Mouse (Mus musculus) embryonic stem cell, embryonic (primary cell): ENCODE results near the gene Zfp628.

ENCODE experiments used
- CTCF ChIA-PET, 4 experiments: fragments of 300-600 bp in 2 of 4; fragments of 350-600 bp in 2 of 4; sonication (Branson Sonifier 250); formaldehyde crosslinking; loops; one replicate each; lab custom pipeline; 2022; ENCODE audit warnings: inconsistent platforms in 2 of 4; lab: Charles Lee
- POLR2A ChIA-PET, 4 experiments: fragments of 300-600 bp in 2 of 4; fragments of 350-600 bp in 2 of 4; sonication (Branson Sonifier 250); formaldehyde crosslinking; loops; one replicate each; lab custom pipeline; 2022; ENCODE audit warnings: antibody characterized with exemption in 4 of 4, inconsistent platforms in 1 of 4; lab: Charles Lee

The Zfp628 gene

GRCm38 (mm10) chr7:4915007-4915665, at the start of gene Zfp628:
TSS of gene Zfp628 (plus strand) at chr7:4915217.
- ChIA-PET POLR2A (interaction anchor here (0.5 to 15.6 kb wide), 71 partner anchors 8 to 1222 kb away, joined by 3 to 130 read pairs (median 4); partner anchors contain the start of genes Cox6b2 (in 3 of the 4), Fiz1 (in 3 of the 4), Gm44973 (in 3 of the 4) and Shisa7 (in 3 of the 4)), CTCF (interaction anchor here in 3 of 4 experiments (0.7 to 1.7 kb wide), 7 partner anchors 14 to 188 kb away, joined by 3 to 6 read pairs (median 3); no protein-coding TSS in a partner anchor)

GRCm38 (mm10) chr7:4865579-4866493, 49.2 kb upstream of the Zfp628 start:
- POLR2A ChIA-PET: interaction anchor here (0.6 to 9.3 kb wide), 110 partner anchors 8 to 1643 kb away, joined by 3 to 124 read pairs (median 5); partner anchors contain the start of genes Isoc2a (in 3 of the 4), Rpl28 (in 3 of the 4), Ube2s (in 3 of the 4) and Cox6b2 (in 2 of the 4)
- CTCF ChIA-PET: interaction anchor here (0.5 to 4.6 kb wide), 25 partner anchors 8 to 1328 kb away, joined by 3 to 31 read pairs (median 4); partner anchors contain the start of genes Isoc2a (in 3 of the 4) and Sbk2 (in 1 of the 4)

GRCm38 (mm10) chr7:4866631-4867180, 48.3 kb upstream of the Zfp628 start:
- ChIA-PET CTCF (interaction anchor here (0.5 to 4.6 kb wide), 28 partner anchors 8 to 1327 kb away, joined by 3 to 31 read pairs (median 4); partner anchors contain the start of genes Isoc2a (in 3 of the 4) and Sbk2 (in 1 of the 4)), POLR2A (interaction anchor here (0.6 to 9.3 kb wide), 111 partner anchors 7 to 1388 kb away, joined by 3 to 124 read pairs (median 5); partner anchors contain the start of genes Isoc2a (in 3 of the 4), Rpl28 (in 3 of the 4), Ube2s (in 3 of the 4) and Cox6b2 (in 2 of the 4))

- POLR2A ChIA-PET: interaction anchor here (0.5 to 9.3 kb wide), 30 partner anchors 10 to 153 kb away, joined by 3 to 124 read pairs (median 4); partner anchors contain the start of genes Ube2s (in 3 of the 4), Cox6b2 (in 2 of the 4), Rpl28 (in 2 of the 4) and Kmt5c (in 1 of the 4)
- CTCF ChIA-PET: interaction anchor here in 3 of 4 experiments (0.7 to 1.4 kb wide), 8 partner anchors 10 to 392 kb away, joined by 3 to 5 read pairs (median 3); no protein-coding TSS in a partner anchor
Observed at GRCm38 (mm10) chr7:4870133-4870532, 44.9 kb upstream of the Zfp628 start, which contains the start of gene Isoc2b. TSS of gene Isoc2b (minus strand) at chr7:4870258.

- ChIA-PET POLR2A (interaction anchor here in 3 of 4 experiments (0.6 to 3.5 kb wide), 115 partner anchors 9 to 1486 kb away, joined by 3 to 92 read pairs (median 5); partner anchors contain the start of genes Cox6b2 (in 3 of the 3), Kmt5c (in 3 of the 3), Rpl28 (in 3 of the 3) and Tmem238 (in 3 of the 3)), CTCF (interaction anchor here (0.5 to 2.1 kb wide), 37 partner anchors 10 to 1550 kb away, joined by 3 to 31 read pairs (median 4); partner anchors contain the start of genes Sbk2 (in 2 of the 4), Tnni3 (in 2 of the 4), Kmt5c (in 1 of the 4) and Rpl28 (in 1 of the 4))
Observed at GRCm38 (mm10) chr7:4876753-4877221, 38.2 kb upstream of the Zfp628 start, which contains the start of gene Isoc2a. TSS of gene Isoc2a (plus strand) at chr7:4877153.

- CTCF ChIA-PET: interaction anchor here (0.5 to 2.1 kb wide), 34 partner anchors 10 to 369 kb away, joined by 3 to 31 read pairs (median 4); partner anchors contain the start of genes Kmt5c (in 1 of the 4), Sbk2 (in 1 of the 4), Shisa7 (in 1 of the 4) and Tnni3 (in 1 of the 4)
Observed at GRCm38 (mm10) chr7:4877226-4877625, 37.8 kb upstream of the Zfp628 start.

GRCm38 (mm10) chr7:4878186-4878585, 36.8 kb upstream of the Zfp628 start:
- POLR2A ChIA-PET: interaction anchor here (0.7 to 3.5 kb wide), 25 partner anchors 7 to 151 kb away, joined by 3 to 92 read pairs (median 11); partner anchors contain the start of genes Ube2s (in 3 of the 4), Rpl28 (in 2 of the 4), Cox6b2 (in 1 of the 4) and Kmt5c (in 1 of the 4)
- CTCF ChIA-PET: interaction anchor here in 1 of 4 experiments (0.9 to 1.1 kb wide), 2 partner anchors 9 to 12 kb away, joined by 4 to 5 read pairs; no protein-coding TSS in a partner anchor

More at GRCm38 (mm10) chr7:4877226-4877625, 37.8 kb upstream of the Zfp628 start:
- POLR2A ChIA-PET: interaction anchor here in 3 of 4 experiments (0.5 to 3.5 kb wide), 114 partner anchors 8 to 1486 kb away, joined by 3 to 92 read pairs (median 5); partner anchors contain the start of genes Cox6b2 (in 3 of the 3), Kmt5c (in 3 of the 3), Rpl28 (in 3 of the 3) and Tmem238 (in 3 of the 3)

GRCm38 (mm10) chr7:4879036-4879435, 36.0 kb upstream of the Zfp628 start:
- ChIA-PET CTCF (interaction anchor here in 1 of 4 experiments (0.9 kb wide), 1 partner anchor 13 kb away, joined by 5 read pairs; no protein-coding TSS in a partner anchor), POLR2A (interaction anchor here in 1 of 4 experiments (1.3 to 1.4 kb wide), 2 partner anchors 13 to 87 kb away, joined by 3 to 5 read pairs; partner anchors contain the start of gene Rpl28)

- ChIA-PET CTCF (no interaction called here), POLR2A (interaction anchor here in 1 of 4 experiments (1.1 to 1.4 kb wide), 3 partner anchors 10 to 74 kb away, joined by 5 to 8 read pairs (median 5); partner anchors contain the start of genes Isoc2a and Ube2s)
Observed at GRCm38 (mm10) chr7:4886680-4887079, 28.3 kb upstream of the Zfp628 start.

GRCm38 (mm10) chr7:4895186-4895585, 19.8 kb upstream of the Zfp628 start:
- ChIA-PET CTCF (interaction anchor here in 2 of 4 experiments (1.0 to 1.5 kb wide), 3 partner anchors 16 to 18 kb away, joined by 4 read pairs; partner anchors contain the start of gene Isoc2a (in 1 of the 2)), POLR2A (interaction anchor here in 3 of 4 experiments (0.8 to 2.1 kb wide), 14 partner anchors 8 to 210 kb away, joined by 3 to 11 read pairs (median 4); partner anchors contain the start of genes Ube2s (in 3 of the 3), Isoc2a (in 2 of the 3), Hspbp1 (in 1 of the 3) and Isoc2b (in 1 of the 3))

- ChIA-PET CTCF (interaction anchor here in 3 of 4 experiments (0.6 to 4.9 kb wide), 12 partner anchors 12 to 755 kb away, joined by 3 to 63 read pairs (median 5); partner anchors contain the start of genes Isoc2a (in 2 of the 3), Cox6b2 (in 1 of the 3) and Tnni3 (in 1 of the 3)), POLR2A (interaction anchor here (0.6 to 11.3 kb wide), 46 partner anchors 7 to 1206 kb away, joined by 3 to 159 read pairs (median 4); partner anchors contain the start of genes Isoc2a (in 3 of the 4), Ube2s (in 3 of the 4), Isoc2b (in 2 of the 4) and Rpl28 (in 2 of the 4))
Observed at GRCm38 (mm10) chr7:4898851-4899648, 16.0 kb upstream of the Zfp628 start.

GRCm38 (mm10) chr7:4899649-4900522, 15.1 kb upstream of the Zfp628 start:
- ChIA-PET POLR2A (interaction anchor here (0.6 to 11.3 kb wide), 74 partner anchors 8 to 1272 kb away, joined by 3 to 159 read pairs (median 4); partner anchors contain the start of genes Ube2s (in 4 of the 4), Cox6b2 (in 3 of the 4), Isoc2a (in 3 of the 4) and Isoc2b (in 3 of the 4)), CTCF (interaction anchor here (0.6 to 4.9 kb wide), 36 partner anchors 11 to 1295 kb away, joined by 3 to 63 read pairs (median 4); partner anchors contain the start of genes Isoc2b (in 2 of the 4), Isoc2a (in 1 of the 4), Rpl28 (in 1 of the 4) and Tnni3 (in 1 of the 4))

GRCm38 (mm10) chr7:4900523-4900851, 14.5 kb upstream of the Zfp628 start:
- CTCF ChIA-PET: interaction anchor here (0.6 to 4.9 kb wide), 49 partner anchors 8 to 1598 kb away, joined by 3 to 63 read pairs (median 4); partner anchors contain the start of genes Isoc2a (in 3 of the 4), Isoc2b (in 2 of the 4), Cox6b2 (in 1 of the 4) and Rpl28 (in 1 of the 4)
- POLR2A ChIA-PET: interaction anchor here (0.6 to 11.3 kb wide), 86 partner anchors 9 to 1272 kb away, joined by 3 to 159 read pairs (median 4); partner anchors contain the start of genes Ube2s (in 4 of the 4), Cox6b2 (in 3 of the 4), Isoc2a (in 3 of the 4) and Isoc2b (in 3 of the 4)
